Mouse (Mus musculus): ENCODE measurements around the gene Gm14399.
"Not testable (repeated sequence)": the region's sequence is repeated elsewhere in the genome, so short reads cannot be mapped to it uniquely, and the experiment has no call there.

DNA sequence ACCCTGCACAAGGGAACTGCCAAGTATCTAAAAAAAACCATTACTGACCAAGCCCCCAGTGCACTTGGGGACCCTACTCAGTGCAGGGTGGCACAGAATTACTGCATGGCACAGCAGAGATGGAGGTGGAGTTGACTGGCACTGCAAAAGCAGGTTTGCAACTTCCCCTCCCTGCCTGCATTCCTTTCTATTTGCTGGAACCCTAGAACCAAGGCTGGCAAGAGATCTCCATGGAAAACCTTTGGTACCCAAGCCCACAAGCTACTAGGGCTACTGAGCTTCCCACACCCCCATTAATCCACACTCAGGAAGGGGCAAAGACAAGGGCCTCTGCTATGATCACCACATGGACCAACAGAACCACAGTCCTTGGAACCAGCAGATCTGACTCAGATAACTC is 1.2 kb downstream of the Gm14399 start:
- TF ChIP-seq CTCF, POLR2A (IDR thresholded peaks at IDR 0.05; ENCODE audit: extremely low read depth, insufficient read depth, low read length): not testable (repeated sequence)
